Mouse (Mus musculus): ENCODE results near the gene Efna5. TPM values are rescaled to one million over a fixed set of nuclear protein-coding genes. Genes with fewer than 3 reads are reported as not detected.

Gene Efna5
- total and polyA plus RNA-seq, 3 experiments, result 0.05 TPM; not detected in 2

- Histone ChIP-seq H3K9me3 (replicated peaks) (peaks cover 22% of the 10 kb centered on the region), H3K36me3 (replicated peaks) (no peaks in the 10 kb centered on the region), H3K4me3 (ENCODE audit: low read depth, low read length) (no peak overlapping the region), H3K4me1 (ENCODE audit: insufficient read depth, low read depth, low read length) (no peaks in the 10 kb centered on the region), H3K27me3 (ENCODE audit: insufficient read depth, low read length) (no peaks in the 10 kb centered on the region)
- TF ChIP-seq POLR2AphosphoS5 (IDR thresholded peaks at IDR 0.05; ENCODE audit: insufficient replicate concordance, low read depth, low read length) (no peak), TAL1 (conservative IDR thresholded peaks at IDR 0.05; ENCODE audit: low read depth, low read length) (no peak), GATA2 (IDR thresholded peaks at IDR 0.05; ENCODE audit: borderline replicate concordance, low read depth, low read length) (no peak)
- DNase-seq (ENCODE audit: low spot score) (no peak), ATAC-seq (ENCODE audit: extremely low read depth, insufficient number of reproducible peaks, low FRiP score, poor library complexity, severe bottlenecking) (no peak)
Observed at GRCm38 (mm10) chr17:62735943-62736342, 145.2 kb downstream of the Efna5 start.

- ATAC-seq (ENCODE audit: extremely low read depth, insufficient number of reproducible peaks, low FRiP score, poor library complexity, severe bottlenecking), result no peak
- Histone ChIP-seq H3K4me3 (ENCODE audit: low read depth, low read length) (no peak overlapping the region), H3K27me3 (ENCODE audit: insufficient read depth, low read length) (no peaks in the 10 kb centered on the region), H3K4me1 (ENCODE audit: insufficient read depth, low read depth, low read length) (no peaks in the 10 kb centered on the region), H3K36me3 (replicated peaks) (no peaks in the 10 kb centered on the region), H3K9me3 (replicated peaks) (peaks cover 22% of the 10 kb centered on the region)
- TF ChIP-seq GATA2 (IDR thresholded peaks at IDR 0.05; ENCODE audit: borderline replicate concordance, low read depth, low read length) (no peak), GATA1 (IDR thresholded peaks at IDR 0.05; ENCODE audit: borderline replicate concordance, low read length) (no peak), CTCF (IDR thresholded peaks at IDR 0.05; ENCODE audit: low read depth, low read length) (no peak), POLR2AphosphoS5 (IDR thresholded peaks at IDR 0.05; ENCODE audit: insufficient replicate concordance, low read depth, low read length) (no peak), TAL1 (conservative IDR thresholded peaks at IDR 0.05; ENCODE audit: low read depth, low read length) (no peak)
- DNase-seq (ENCODE audit: low spot score), result no peak
Observed at GRCm38 (mm10) chr17:62734901-62735300, 146.2 kb downstream of the Efna5 start.

- no peaks in the 10 kb centered on the region for H3K36me3 ChIP-seq (replicated peaks)
- no peak overlapping the region for H3K4me3 ChIP-seq (ENCODE audit: low read depth, low read length)
- H3K27me3 ChIP-seq (ENCODE audit: insufficient read depth, low read length), result no peaks in the 10 kb centered on the region
- DNase-seq (ENCODE audit: low spot score), result no peak
- no peak for ATAC-seq (ENCODE audit: extremely low read depth, insufficient number of reproducible peaks, low FRiP score, poor library complexity, severe bottlenecking)
- H3K4me1 ChIP-seq (ENCODE audit: insufficient read depth, low read depth, low read length), result no peaks in the 10 kb centered on the region
- H3K9me3 ChIP-seq (replicated peaks), result peaks cover 26% of the 10 kb centered on the region
- TF ChIP-seq POLR2AphosphoS5 (IDR thresholded peaks at IDR 0.05; ENCODE audit: insufficient replicate concordance, low read depth, low read length), result no peak
- no peak for TF ChIP-seq CTCF (IDR thresholded peaks at IDR 0.05; ENCODE audit: low read depth, low read length)
- TF ChIP-seq GATA2 (IDR thresholded peaks at IDR 0.05; ENCODE audit: borderline replicate concordance, low read depth, low read length), result no peak
- no peak for TF ChIP-seq GATA1 (IDR thresholded peaks at IDR 0.05; ENCODE audit: borderline replicate concordance, low read length)
- TF ChIP-seq TAL1 (conservative IDR thresholded peaks at IDR 0.05; ENCODE audit: low read depth, low read length), result no peak
Observed at GRCm38 (mm10) chr17:62734067-62734466, 147.1 kb downstream of the Efna5 start.

GRCm38 (mm10) chr17:62729754-62730470, 151.2 kb downstream of the Efna5 start:
- Histone ChIP-seq H3K4me3 (ENCODE audit: low read depth, low read length) (no peak overlapping the region), H3K27me3 (ENCODE audit: insufficient read depth, low read length) (no peaks in the 10 kb centered on the region), H3K36me3 (replicated peaks) (no peaks in the 10 kb centered on the region), H3K4me1 (ENCODE audit: insufficient read depth, low read depth, low read length) (no peaks in the 10 kb centered on the region), H3K9me3 (replicated peaks) (peaks cover 14% of the 10 kb centered on the region)
- TF ChIP-seq TAL1 (conservative IDR thresholded peaks at IDR 0.05; ENCODE audit: low read depth, low read length) (no peak), CTCF (IDR thresholded peaks at IDR 0.05; ENCODE audit: low read depth, low read length) (no peak), GATA2 (IDR thresholded peaks at IDR 0.05; ENCODE audit: borderline replicate concordance, low read depth, low read length) (no peak), GATA1 (IDR thresholded peaks at IDR 0.05; ENCODE audit: borderline replicate concordance, low read length) (no peak), POLR2AphosphoS5 (IDR thresholded peaks at IDR 0.05; ENCODE audit: insufficient replicate concordance, low read depth, low read length) (no peak)
- ATAC-seq (ENCODE audit: extremely low read depth, insufficient number of reproducible peaks, low FRiP score, poor library complexity, severe bottlenecking), result no peak
- no peak for DNase-seq (ENCODE audit: low spot score)

GRCm38 (mm10) chr17:62728142-62728917, 152.8 kb downstream of the Efna5 start:
- no peak for TF ChIP-seq GATA1 (IDR thresholded peaks at IDR 0.05; ENCODE audit: borderline replicate concordance, low read length)
- TF ChIP-seq CTCF (IDR thresholded peaks at IDR 0.05; ENCODE audit: low read depth, low read length), result no peak
- no peak for TF ChIP-seq GATA2 (IDR thresholded peaks at IDR 0.05; ENCODE audit: borderline replicate concordance, low read depth, low read length)
- TF ChIP-seq TAL1 (conservative IDR thresholded peaks at IDR 0.05; ENCODE audit: low read depth, low read length), result no peak
- no peak for TF ChIP-seq POLR2AphosphoS5 (IDR thresholded peaks at IDR 0.05; ENCODE audit: insufficient replicate concordance, low read depth, low read length)
- H3K27me3 ChIP-seq (ENCODE audit: insufficient read depth, low read length), result no peaks in the 10 kb centered on the region
- no peak overlapping the region for H3K4me3 ChIP-seq (ENCODE audit: low read depth, low read length)
- H3K9me3 ChIP-seq (replicated peaks), result peaks cover 14% of the 10 kb centered on the region
- H3K4me1 ChIP-seq (ENCODE audit: insufficient read depth, low read depth, low read length), result no peaks in the 10 kb centered on the region
- DNase-seq (ENCODE audit: low spot score), result no peak
- ATAC-seq (ENCODE audit: extremely low read depth, insufficient number of reproducible peaks, low FRiP score, poor library complexity, severe bottlenecking), result no peak
- no peaks in the 10 kb centered on the region for H3K36me3 ChIP-seq (replicated peaks)

DNA sequence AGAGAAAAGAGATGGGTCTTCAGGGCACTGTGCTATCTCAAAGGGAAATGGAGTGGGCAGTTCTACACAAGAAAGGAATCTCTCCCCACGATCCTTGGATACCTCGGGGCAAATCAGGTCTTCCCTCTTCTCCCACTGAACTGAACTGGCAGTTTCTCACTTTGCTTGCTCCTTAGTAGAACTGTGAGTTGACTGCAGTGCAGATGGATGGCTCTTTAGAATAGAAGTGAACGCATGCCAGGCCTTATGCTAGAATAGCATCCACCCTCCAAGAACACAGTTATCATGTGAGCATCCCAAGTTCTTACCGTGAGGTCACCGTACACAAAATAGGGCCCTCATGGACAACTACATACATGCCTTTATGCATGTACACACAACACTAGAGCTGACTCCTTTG, 155.0 kb downstream of the Efna5 start:
- H3K4me3 ChIP-seq (ENCODE audit: low read depth, low read length), result no peak overlapping the region
- TF ChIP-seq POLR2AphosphoS5 (IDR thresholded peaks at IDR 0.05; ENCODE audit: insufficient replicate concordance, low read depth, low read length), result no peak
- no peak for TF ChIP-seq GATA1 (IDR thresholded peaks at IDR 0.05; ENCODE audit: borderline replicate concordance, low read length)
- no peak for TF ChIP-seq TAL1 (conservative IDR thresholded peaks at IDR 0.05; ENCODE audit: low read depth, low read length)
- no peak for TF ChIP-seq CTCF (IDR thresholded peaks at IDR 0.05; ENCODE audit: low read depth, low read length)
- no peak for TF ChIP-seq GATA2 (IDR thresholded peaks at IDR 0.05; ENCODE audit: borderline replicate concordance, low read depth, low read length)
- H3K27me3 ChIP-seq (ENCODE audit: insufficient read depth, low read length), result no peaks in the 10 kb centered on the region
- ATAC-seq (ENCODE audit: extremely low read depth, insufficient number of reproducible peaks, low FRiP score, poor library complexity, severe bottlenecking) (no peak), DNase-seq (ENCODE audit: low spot score) (no peak)
- H3K4me1 ChIP-seq (ENCODE audit: insufficient read depth, low read depth, low read length), result no peaks in the 10 kb centered on the region
- peaks cover 16% of the 10 kb centered on the region for H3K9me3 ChIP-seq (replicated peaks)
- no peaks in the 10 kb centered on the region for H3K36me3 ChIP-seq (replicated peaks)
